Mouse (Mus musculus) adrenal gland, postnatal 4 days (tissue): ENCODE data around the gene Gnat3. TPM values are rescaled to one million over a fixed set of nuclear protein-coding genes. Genes with fewer than 3 reads are reported as not detected.

Experiments used
- DNase-seq, 2 experiments: peaks; one replicate each; pipeline ENCODE4 v3.0.0; 2021 to 2022; ENCODE audit warnings: low spot score in 2 of 2, mixed read lengths in 2 of 2
- total RNA-seq, 2 experiments: library from RNA; stranded (reverse); gene quantifications; 2 replicates each; pipeline ENCODE4 v1.2.3; 2021

The Gnat3 gene
- total RNA-seq, 2 experiments from 2014 or later: not detected

- no peak for DNase-seq
These were observed 42.7 kb downstream of the Gnat3 start for GRCm38 (mm10) chr5:18004824-18005611.

GRCm38 (mm10) chr5:18006157-18006556, 43.8 kb downstream of the Gnat3 start:
- DNase-seq: no peak

- no peak for DNase-seq
These were observed 44.7 kb downstream of the Gnat3 start for GRCm38 (mm10) chr5:18007067-18007466.

GRCm38 (mm10) chr5:18010301-18010700, 48.0 kb downstream of the Gnat3 start:
- DNase-seq: no peak

GRCm38 (mm10) chr5:18013196-18013595, 50.8 kb downstream of the Gnat3 start:
- no peak for DNase-seq

- DNase-seq: no peak
These were observed 52.0 kb downstream of the Gnat3 start for GRCm38 (mm10) chr5:18014209-18014829.

GRCm38 (mm10) chr5:18023347-18023746, 61.0 kb downstream of the Gnat3 start:
- DNase-seq: no peak

- DNase-seq: no peak
These were observed 65.2 kb downstream of the Gnat3 start for GRCm38 (mm10) chr5:18027531-18027930.

- peak in 1 of 2 experiments; percentile 3 for DNase-seq
These were observed 73.7 kb downstream of the Gnat3 start for GRCm38 (mm10) chr5:18035848-18036638.

GRCm38 (mm10) chr5:18043022-18043421, 80.7 kb downstream of the Gnat3 start:
- DNase-seq: peak; percentile 27 to 34

- no peak for DNase-seq
These were observed 86.5 kb downstream of the Gnat3 start for GRCm38 (mm10) chr5:18048841-18049240.

GRCm38 (mm10) chr5:18055323-18055722, 93.0 kb downstream of the Gnat3 start:
- no peak for DNase-seq

Other genes with a start within 250 kb of the Gnat3 start
- gene Cd36, start 73.7 kb upstream of the Gnat3 start, total RNA-seq: 100 to 1,000 TPM; 270 to 347 TPM